Mouse (Mus musculus) thymus, postnatal 36 days (tissue): Measurements from ENCODE around the gene Paox.

Source experiments
- DNase-seq, 2 experiments: peaks; one replicate each; pipeline ENCODE4 v3.0.0; 2022; ENCODE audit warnings: mixed read lengths in 2 of 2

The Paox gene

DNA sequence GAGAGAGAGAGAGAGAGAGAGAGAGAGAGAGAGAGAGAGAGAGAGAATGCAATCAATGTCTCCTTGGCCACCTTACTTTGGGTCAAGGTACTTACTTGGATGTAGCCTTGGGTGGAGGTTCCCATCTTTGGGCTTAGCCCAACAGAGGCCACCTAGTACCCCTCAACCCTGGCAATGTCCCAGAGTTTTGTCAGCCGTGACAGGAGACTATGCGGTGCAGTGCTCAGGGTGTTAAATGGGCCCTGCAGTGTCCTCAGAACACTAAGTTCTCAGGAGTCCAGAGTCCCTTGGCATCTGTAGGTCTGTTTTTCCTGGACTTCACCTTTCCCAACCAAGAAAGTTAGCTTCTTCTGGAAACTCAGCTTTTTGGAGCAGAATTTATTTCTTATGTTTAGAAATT is 63.6 kb downstream of the Paox start:
- no peak for DNase-seq

- no peak for DNase-seq
Observed at GRCm38 (mm10) chr7:140180692-140181091, 65.1 kb downstream of the Paox start.

DNA sequence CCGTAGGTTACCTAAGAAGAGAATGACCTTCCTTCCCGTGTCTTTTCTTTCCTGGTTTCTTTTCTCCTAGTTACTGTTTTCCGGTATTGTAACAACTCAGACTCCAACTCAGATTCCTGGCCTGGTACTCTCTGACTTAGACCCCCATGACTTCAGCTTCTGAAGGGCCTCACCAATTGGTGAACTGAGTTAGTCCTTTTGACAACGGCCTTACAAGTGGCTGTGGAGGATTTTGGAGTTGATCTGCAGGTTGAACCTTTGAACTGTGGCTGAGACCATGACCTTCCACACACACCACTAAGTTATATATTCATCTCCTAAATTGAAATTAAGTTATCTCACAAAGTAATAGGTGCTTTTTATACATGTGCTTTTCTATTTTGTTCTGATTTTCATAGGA is 68.6 kb downstream of the Paox start:
- DNase-seq = no peak
